Mouse (Mus musculus) forebrain, embryonic 11.5 days (tissue): Measurements from ENCODE around the gene Acot12. TPM values are rescaled to one million over a fixed set of nuclear protein-coding genes. Genes with fewer than 3 reads are reported as not detected.

Experiments used
- ATAC-seq: fragments of 200-750 bp; cut with Nextera tagmentation; replicated peaks from 2 replicates; pipeline ENCODE4 v1.8.0; 2017; ENCODE audit warnings: moderate TSS enrichment; ENCODE audit not compliant: low FRiP score
- DNase-seq: peaks from one replicate; pipeline ENCODE4 v3.0.0-alpha.2; 2017; ENCODE audit warnings: low spot score
- H3K27ac ChIP-seq: fragments of 300-500 bp; sonication (generic); 2 replicates; pipeline ENCODE4 v1.5.1; 2014; ENCODE audit warnings: low read depth, low read length
- H3K27me3 ChIP-seq: fragments of 300-500 bp; sonication (generic); 2 replicates; pipeline ENCODE4 v1.6.1; 2014; ENCODE audit warnings: mild to moderate bottlenecking, low read length, mixed read lengths; ENCODE audit not compliant: control insufficient read depth, insufficient read depth
- H3K36me3 ChIP-seq: fragments of 300-500 bp; sonication (generic); 2 replicates; pipeline ENCODE4 v1.6.1; 2014; ENCODE audit warnings: mild to moderate bottlenecking, low read length, moderate library complexity, mixed read lengths; ENCODE audit not compliant: control insufficient read depth, insufficient read depth
- H3K4me1 ChIP-seq: fragments of 300-500 bp; sonication (generic); replicated peaks from 2 replicates; pipeline ENCODE4 v1.6.1; 2014; ENCODE audit warnings: low read length, mixed read lengths; ENCODE audit not compliant: control insufficient read depth, insufficient read depth
- H3K4me2 ChIP-seq: fragments of 300-500 bp; sonication (generic); 2 replicates; pipeline ENCODE4 v1.6.1; 2014; ENCODE audit warnings: low read depth, mild to moderate bottlenecking, low read length, moderate library complexity, mixed read lengths; ENCODE audit not compliant: severe bottlenecking
- H3K4me3 ChIP-seq: fragments of 300-500 bp; sonication (generic); 2 replicates; pipeline ENCODE4 v1.5.1; 2014; ENCODE audit warnings: low read depth, low read length
- H3K9ac ChIP-seq: fragments of 300-500 bp; sonication (generic); 2 replicates; pipeline ENCODE4 v1.6.1; 2014; ENCODE audit warnings: low read length
- H3K9me3 ChIP-seq: fragments of 300-500 bp; sonication (generic); 2 replicates; pipeline ENCODE4 v1.6.1; 2016; ENCODE audit warnings: low read length, mixed read lengths; ENCODE audit not compliant: control insufficient read depth
- WGBS: fragments of 180-500 bp; shearing (Covaris S2); extraction: QIAGEN DNeasy Blood & Tissue Kit; methylation state at CpG from one replicate; pipeline ENCODE4 v1.1.7; 2014; 5-methylcytosine and 5-hydroxymethylcytosine counted together
- polyA plus RNA-seq: library from polyadenylated mRNA; unstranded; fragments of >200 nt; fragmentation: Nextera tagmentation; extraction: Ambion mirVana; gene quantifications from 2 replicates; pipeline ENCODE4 v1.2.1, GENCODE M21; 2014

The Acot12 gene
- polyA plus RNA-seq, 1 experiment from 2014 or later = not detected

DNA sequence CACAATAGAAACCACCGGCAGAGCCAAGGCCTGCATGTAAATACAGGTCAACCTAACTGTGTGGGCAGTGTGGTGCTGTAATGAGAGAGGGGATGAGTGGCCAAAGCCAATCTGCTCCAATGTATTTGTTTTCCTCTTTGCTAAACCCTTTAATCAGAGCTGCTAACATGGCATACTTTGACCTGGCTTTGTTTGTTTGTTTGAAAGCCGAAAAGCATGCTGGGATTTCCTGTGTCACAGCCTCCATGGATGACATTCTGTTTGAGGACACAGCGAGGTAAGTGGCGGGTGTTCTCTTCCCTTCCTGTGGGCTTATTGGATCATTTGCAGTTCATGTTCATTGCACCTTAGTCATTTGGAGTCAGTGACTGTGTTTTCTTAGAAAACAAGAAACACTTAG is 8.7 kb downstream of the Acot12 start:
- H3K4me1 ChIP-seq = no peaks in the 10 kb centered on the region
- no peaks in the 10 kb centered on the region for H3K27me3 ChIP-seq
- no peak overlapping the region for H3K4me2 ChIP-seq
- H3K9me3 ChIP-seq = no peaks in the 10 kb centered on the region
- WGBS = 91% methylated on average over 4 of the region's 4 CpGs
- H3K4me3 ChIP-seq = no peak overlapping the region
- no peak overlapping the region for H3K27ac ChIP-seq
- no peak overlapping the region for H3K9ac ChIP-seq
- no peak for ATAC-seq
- H3K36me3 ChIP-seq = no peaks in the 10 kb centered on the region
- no peak for DNase-seq

DNA sequence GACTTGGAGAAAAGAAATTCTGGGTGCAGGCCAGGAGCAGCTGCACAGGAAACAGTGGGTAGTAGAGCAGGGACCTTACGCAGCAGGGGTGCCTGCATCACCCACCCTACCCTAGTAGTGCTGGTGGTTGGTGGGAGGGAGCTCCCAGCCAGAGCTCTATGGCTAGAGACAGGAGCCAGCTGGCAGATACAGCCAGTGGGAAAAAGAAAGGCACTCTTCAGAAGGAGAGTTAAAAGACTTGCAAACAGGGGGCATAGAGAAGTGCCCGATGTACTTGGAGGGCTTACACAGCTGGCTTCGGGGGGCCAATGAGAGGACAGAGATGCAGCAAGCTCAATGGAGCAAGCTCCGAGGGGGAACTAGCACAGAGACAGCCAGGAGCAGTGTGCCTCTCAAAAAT is 12.4 kb downstream of the Acot12 start:
- WGBS = 66% methylated on average over 4 of the region's 4 CpGs
- Histone ChIP-seq H3K36me3 (no peaks in the 10 kb centered on the region), H3K9me3 (no peaks in the 10 kb centered on the region), H3K9ac (no peak overlapping the region), H3K27ac (no peak overlapping the region), H3K4me3 (no peak overlapping the region), H3K27me3 (no peaks in the 10 kb centered on the region), H3K4me1 (no peaks in the 10 kb centered on the region), H3K4me2 (no peak overlapping the region)
- no peak for DNase-seq
- ATAC-seq = no peak

DNA sequence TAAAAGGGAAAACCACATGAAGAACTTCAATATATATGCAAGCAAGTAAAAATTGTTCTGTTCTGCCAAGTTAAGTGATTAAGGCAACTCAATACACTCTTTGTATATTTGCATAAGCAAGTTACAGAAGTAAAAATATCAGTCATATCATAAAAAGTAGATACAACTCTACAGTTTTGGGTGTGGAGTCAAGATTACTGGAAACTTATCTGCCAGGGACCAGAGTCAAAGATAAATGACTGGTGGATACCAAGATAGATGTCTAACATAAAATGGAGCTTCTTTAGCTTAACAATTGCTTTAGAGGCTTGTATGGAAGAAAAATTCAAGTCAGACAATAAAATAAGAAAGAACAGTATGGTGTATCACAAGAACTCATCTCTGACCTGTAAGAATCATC is 13.4 kb downstream of the Acot12 start:
- Histone ChIP-seq H3K36me3 (no peaks in the 10 kb centered on the region), H3K4me2 (no peak overlapping the region), H3K9ac (no peak overlapping the region), H3K9me3 (no peaks in the 10 kb centered on the region), H3K27me3 (no peaks in the 10 kb centered on the region), H3K27ac (no peak overlapping the region), H3K4me3 (no peak overlapping the region), H3K4me1 (no peaks in the 10 kb centered on the region)
- ATAC-seq (no peak), DNase-seq (no peak)

DNA sequence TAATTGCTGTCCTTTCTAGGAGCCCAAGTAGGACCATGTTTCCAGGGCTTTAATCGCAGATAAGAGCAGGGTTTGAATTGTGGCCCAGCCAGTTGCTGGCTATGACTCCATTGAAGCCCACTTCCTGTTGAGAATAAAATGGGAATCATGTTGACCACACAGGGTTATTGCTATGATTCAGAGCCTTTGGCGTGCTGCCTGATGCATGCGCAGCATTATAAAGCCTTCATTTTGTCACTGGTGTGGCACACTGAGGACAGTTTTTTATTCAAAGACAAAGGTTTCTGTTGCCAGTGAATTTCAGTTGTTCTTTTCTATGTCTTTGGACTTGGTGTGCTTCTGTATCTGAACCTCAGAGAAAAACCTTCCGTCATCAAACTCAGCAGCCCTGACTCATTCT is 14.9 kb downstream of the Acot12 start:
- Histone ChIP-seq H3K4me1 (no peaks in the 10 kb centered on the region), H3K9ac (no peak overlapping the region), H3K27ac (no peak overlapping the region), H3K27me3 (no peaks in the 10 kb centered on the region), H3K4me2 (no peak overlapping the region), H3K36me3 (no peaks in the 10 kb centered on the region), H3K4me3 (no peak overlapping the region), H3K9me3 (no peaks in the 10 kb centered on the region)
- DNase-seq = no peak
- 93% methylated on average over 4 of the region's 4 CpGs for WGBS
- no peak for ATAC-seq

DNA sequence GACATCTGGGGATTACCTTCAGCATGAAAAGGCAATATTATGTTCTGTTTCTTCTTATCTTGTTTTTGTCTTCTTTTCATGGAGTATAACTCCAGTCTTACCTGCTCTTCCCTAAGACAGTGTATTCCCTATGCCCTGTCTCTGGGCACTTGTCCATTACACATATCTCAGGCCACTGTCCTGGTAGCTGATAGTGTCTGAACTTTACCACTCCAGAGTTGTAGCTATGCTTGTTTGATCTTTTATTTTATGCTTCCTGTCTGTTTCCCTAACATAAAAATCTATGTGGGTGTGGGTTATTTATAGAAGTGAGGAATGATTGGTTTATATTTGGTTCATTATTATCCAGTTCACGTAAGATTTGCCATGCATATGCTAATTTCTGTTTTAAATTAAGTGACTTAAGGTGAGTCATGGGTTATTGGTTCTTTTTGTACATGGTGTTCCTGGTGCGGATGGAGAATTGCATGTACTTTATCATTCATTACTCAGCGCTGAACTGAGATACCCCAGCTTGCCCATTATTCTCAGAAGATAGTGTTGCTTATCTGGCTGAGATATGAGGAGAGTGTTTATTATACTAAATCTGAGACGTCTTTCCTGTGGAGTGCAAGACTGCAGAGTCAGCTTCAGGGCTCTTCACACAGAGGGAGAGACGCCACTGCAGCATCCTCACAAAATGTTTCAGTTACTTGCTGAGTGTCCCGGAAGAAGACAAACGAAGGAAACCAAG is 17.2 kb downstream of the Acot12 start:
- Histone ChIP-seq H3K27me3 (no peaks in the 10 kb centered on the region), H3K4me3 (no peak overlapping the region), H3K9me3 (no peaks in the 10 kb centered on the region), H3K27ac (no peak overlapping the region), H3K4me1 (no peaks in the 10 kb centered on the region), H3K4me2 (no peak overlapping the region), H3K36me3 (no peaks in the 10 kb centered on the region), H3K9ac (no peak overlapping the region)
- WGBS = 89% methylated on average over 7 of the region's 7 CpGs
- DNase-seq = no peak
- ATAC-seq = no peak

DNA sequence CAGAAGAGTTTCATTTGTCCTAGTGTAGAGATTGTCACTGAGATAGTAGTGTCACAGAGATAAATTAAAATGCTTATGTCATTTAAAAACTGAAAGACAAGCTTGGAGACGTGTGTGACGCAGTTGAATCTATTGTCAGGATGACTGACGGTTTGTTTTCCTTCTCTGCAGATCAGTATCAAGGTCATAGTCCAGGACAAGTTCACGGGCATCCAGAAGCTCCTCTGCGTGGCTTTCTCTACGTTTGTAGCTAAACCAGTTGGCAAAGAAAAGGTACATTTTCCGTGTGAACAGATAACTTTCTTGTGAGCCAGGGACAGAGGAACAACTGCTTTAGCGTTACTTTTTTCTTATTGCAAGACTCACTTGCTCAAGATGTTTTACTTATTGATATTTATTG is 18.5 kb downstream of the Acot12 start:
- H3K4me3 ChIP-seq = no peak overlapping the region
- H3K4me2 ChIP-seq = no peak overlapping the region
- no peaks in the 10 kb centered on the region for H3K27me3 ChIP-seq
- no peak overlapping the region for H3K27ac ChIP-seq
- 77% methylated on average over 8 of the region's 8 CpGs for WGBS
- no peak for ATAC-seq
- no peaks in the 10 kb centered on the region for H3K4me1 ChIP-seq
- no peak overlapping the region for H3K9ac ChIP-seq
- DNase-seq = no peak
- H3K9me3 ChIP-seq = no peaks in the 10 kb centered on the region
- no peaks in the 10 kb centered on the region for H3K36me3 ChIP-seq

DNA sequence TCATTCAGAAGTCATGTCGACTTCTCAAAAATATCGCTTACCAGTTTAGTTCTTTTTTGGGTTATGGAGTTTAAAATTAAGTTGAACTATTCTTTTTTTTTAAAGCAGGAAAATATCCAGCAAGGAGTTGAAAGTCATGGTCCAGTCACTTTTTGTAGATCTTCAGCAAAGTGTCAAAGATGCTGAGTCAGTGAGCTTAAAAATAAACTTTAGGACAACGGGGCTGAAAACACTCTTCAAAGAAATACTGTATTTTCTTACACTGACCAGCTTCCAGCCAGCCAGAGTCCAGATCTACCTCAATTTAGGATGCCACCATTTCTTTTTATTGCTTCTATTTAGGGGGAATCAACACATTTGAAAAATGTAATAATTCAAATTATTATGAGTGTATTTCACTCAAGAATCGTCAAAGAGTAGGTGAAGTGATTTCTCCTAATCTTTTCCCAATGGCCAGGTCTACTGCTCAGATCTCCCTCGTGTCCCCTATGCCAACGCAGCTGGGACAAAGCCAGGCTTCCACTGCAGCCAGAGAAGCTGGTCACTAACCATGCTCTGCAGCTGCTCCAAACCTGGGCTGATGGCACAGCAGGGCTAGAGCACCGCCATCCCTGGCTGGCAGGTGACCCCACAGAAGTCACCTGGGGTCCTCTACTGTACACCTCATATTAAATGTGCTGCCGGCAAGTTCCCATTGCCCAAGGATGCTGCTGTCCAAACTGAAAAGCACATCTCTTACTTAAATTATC is 19.2 kb downstream of the Acot12 start:
- 93% methylated on average over 8 of the region's 8 CpGs for WGBS
- H3K4me2 ChIP-seq = no peak overlapping the region
- DNase-seq = no peak

DNA sequence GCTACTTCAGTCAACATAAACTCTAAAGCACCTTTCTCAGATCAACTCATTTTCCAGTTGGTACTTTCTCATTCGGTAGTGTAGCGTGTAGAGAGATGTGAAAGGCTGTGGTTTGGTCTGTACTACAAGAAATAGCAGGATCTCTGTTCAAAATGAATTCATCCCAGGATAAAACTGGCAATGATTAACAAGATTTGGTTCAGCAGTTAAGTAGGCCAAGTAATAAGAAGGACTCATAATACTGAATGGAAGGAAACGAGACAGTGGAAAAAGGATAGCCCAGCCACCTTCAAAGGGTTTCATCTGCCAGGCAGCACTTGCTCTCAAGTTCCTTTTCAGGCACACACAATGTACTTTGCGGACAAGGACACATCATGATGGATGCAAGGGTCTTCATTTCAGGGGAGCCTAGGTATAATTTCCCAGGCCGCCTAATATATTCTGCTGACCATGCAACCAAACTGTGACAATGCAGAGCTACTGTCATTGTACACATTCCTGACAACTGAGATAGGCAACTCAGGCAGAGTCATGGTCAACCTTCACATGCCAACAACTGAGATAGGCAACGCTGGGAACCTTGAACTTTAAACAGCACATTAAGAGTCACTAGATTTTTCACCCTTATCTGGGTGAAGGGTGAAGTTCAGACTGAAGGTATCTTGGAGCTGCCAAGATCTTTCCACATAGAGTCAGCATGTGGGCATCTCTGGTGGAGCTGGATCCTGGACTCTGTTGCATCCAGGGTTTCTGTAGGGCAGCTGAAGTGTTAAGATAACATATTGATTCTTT is 20.5 kb downstream of the Acot12 start:
- 94% methylated on average over 6 of the region's 6 CpGs for WGBS
- H3K4me3 ChIP-seq = no peak overlapping the region

More for the DNA sequence above, 19.2 kb downstream of the Acot12 start:
- Histone ChIP-seq H3K27me3 (no peaks in the 10 kb centered on the region), H3K36me3 (no peaks in the 10 kb centered on the region), H3K4me3 (no peak overlapping the region), H3K27ac (no peak overlapping the region), H3K9ac (no peak overlapping the region), H3K9me3 (no peaks in the 10 kb centered on the region), H3K4me1 (no peaks in the 10 kb centered on the region)
- no peak for ATAC-seq

More for the DNA sequence above, 20.5 kb downstream of the Acot12 start:
- Histone ChIP-seq H3K4me1 (no peaks in the 10 kb centered on the region), H3K9ac (no peak overlapping the region), H3K27ac (no peak overlapping the region), H3K36me3 (no peaks in the 10 kb centered on the region), H3K9me3 (no peaks in the 10 kb centered on the region), H3K4me2 (no peak overlapping the region), H3K27me3 (no peaks in the 10 kb centered on the region)
- no peak for DNase-seq
- ATAC-seq = no peak
